Mouse (Mus musculus) hindbrain, embryonic 16.5 days (tissue): ENCODE data around the gene Zfp36l1. TPM values are rescaled to one million over a fixed set of nuclear protein-coding genes. Genes with fewer than 3 reads are reported as not detected.
A peak's percentile ranks its signal among the peaks of the same experiment; 100 is the strongest.

Experiments
- ATAC-seq: fragments of 200-750 bp; cut with Nextera tagmentation; 2 replicates; pipeline ENCODE4 v1.8.0; 2017; ENCODE audit warnings: moderate TSS enrichment, moderate library complexity
- H3K27ac ChIP-seq: fragments of 300-500 bp; sonication (generic); 2 replicates; pipeline ENCODE4 v1.5.1; 2014; ENCODE audit warnings: low read depth, mild to moderate bottlenecking, control low read depth, low read length, moderate library complexity
- H3K27me3 ChIP-seq: fragments of 300-500 bp; sonication (generic); replicated peaks from 2 replicates; pipeline ENCODE4 v1.6.1; 2014; ENCODE audit warnings: low read length; ENCODE audit not compliant: control insufficient read depth, insufficient read depth
- H3K36me3 ChIP-seq: fragments of 300-500 bp; sonication (generic); 2 replicates; pipeline ENCODE4 v1.6.1; 2014; ENCODE audit warnings: mild to moderate bottlenecking, low read length, moderate library complexity, mixed read lengths; ENCODE audit not compliant: control insufficient read depth, insufficient read depth
- H3K4me1 ChIP-seq: fragments of 300-500 bp; sonication (generic); 2 replicates; pipeline ENCODE4 v1.6.1; 2014; ENCODE audit warnings: low read depth, low read length; ENCODE audit not compliant: control insufficient read depth, insufficient read depth
- H3K4me2 ChIP-seq: fragments of 300-500 bp; sonication (generic); 2 replicates; pipeline ENCODE4 v1.6.1; 2014; ENCODE audit warnings: mild to moderate bottlenecking, low read length, control low read depth, moderate library complexity
- H3K4me3 ChIP-seq: fragments of 300-500 bp; sonication (generic); 2 replicates; pipeline ENCODE4 v1.5.1; 2014; ENCODE audit warnings: mild to moderate bottlenecking, low read length, control low read depth, moderate library complexity
- H3K9ac ChIP-seq: fragments of 300-500 bp; sonication (generic); 2 replicates; pipeline ENCODE4 v1.6.1; 2014; ENCODE audit warnings: low read depth, mild to moderate bottlenecking, control low read depth, low read length, moderate library complexity
- H3K9me3 ChIP-seq: fragments of 300-500 bp; sonication (generic); 2 replicates; pipeline ENCODE4 v1.6.1; 2014; ENCODE audit warnings: mild to moderate bottlenecking, low read length, moderate library complexity; ENCODE audit not compliant: control insufficient read depth
- WGBS: fragments of 180-500 bp; shearing (Covaris S2); extraction: QIAGEN DNeasy Blood & Tissue Kit; methylation state at CpG from one replicate; pipeline ENCODE4 v1.1.7; 2014; 5-methylcytosine and 5-hydroxymethylcytosine counted together
- polyA plus RNA-seq: library from polyadenylated mRNA; unstranded; fragments of >200 nt; fragmentation: Nextera tagmentation; extraction: Ambion mirVana; gene quantifications from 2 replicates; pipeline ENCODE4 v1.2.1, GENCODE M21; 2015

The Zfp36l1 gene
- 38.0 and 50.8 TPM in 2 replicates for polyA plus RNA-seq

DNA sequence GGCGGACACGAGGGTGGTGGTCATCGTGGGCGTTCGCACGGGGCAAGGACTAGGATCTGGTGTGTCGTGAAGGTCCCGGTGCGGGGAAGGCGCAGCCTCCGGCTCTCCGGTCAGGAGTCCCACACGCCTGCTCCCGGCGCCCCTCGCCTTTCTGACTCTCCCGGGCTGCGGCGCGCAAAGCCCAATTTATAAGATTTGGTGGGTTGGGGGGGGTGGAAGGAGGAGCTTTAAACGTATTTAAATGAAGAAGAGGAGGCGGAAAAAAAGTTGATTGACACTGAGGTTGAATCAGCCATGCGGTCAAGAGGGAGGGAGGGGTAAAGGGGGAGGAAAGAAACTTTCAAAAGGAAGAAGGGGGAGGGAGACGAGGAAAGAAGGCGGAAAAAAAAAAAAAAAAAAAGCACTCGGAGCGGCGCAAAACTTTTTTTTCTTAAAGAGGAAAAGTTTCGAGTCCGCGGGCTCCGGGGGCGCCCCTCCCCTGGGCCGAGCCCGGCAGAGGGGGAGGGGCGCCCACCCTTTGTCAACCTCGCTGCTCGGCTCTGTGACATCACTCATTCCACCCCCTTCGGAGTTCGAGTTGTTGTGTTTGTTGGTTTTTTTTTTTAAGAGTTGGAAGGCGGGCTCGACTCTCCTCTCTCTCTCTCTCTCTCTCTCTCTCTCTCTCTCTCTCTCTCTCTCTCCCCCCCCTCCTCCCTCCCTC, at the start of gene Zfp36l1:
Zfp36l1 (minus strand) TSS at position 162 of the 700 bp plus-strand sequence.
- peak; percentile 37 for ATAC-seq

DNA sequence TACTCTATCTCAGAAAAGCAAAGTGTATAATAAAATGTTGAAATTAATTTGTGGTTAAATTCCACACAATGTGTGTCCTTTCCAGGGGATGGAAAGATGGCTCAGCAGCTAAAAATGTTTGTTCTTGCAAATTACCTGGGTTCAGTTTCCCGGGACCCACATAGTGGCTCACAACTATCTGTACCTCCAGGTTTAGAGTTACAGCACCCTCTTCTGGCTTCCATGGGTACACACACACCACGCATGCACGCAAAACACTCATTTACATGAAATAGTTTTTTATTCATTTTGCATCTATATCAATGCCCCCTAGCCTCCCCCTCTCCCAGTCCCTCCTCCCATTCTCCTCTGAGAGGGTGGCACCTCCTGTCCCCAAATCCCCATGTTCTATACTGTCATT, 49.6 kb upstream of the Zfp36l1 start:
- no peaks in the 10 kb centered on the region for H3K9me3 ChIP-seq
- no peaks in the 10 kb centered on the region for H3K36me3 ChIP-seq
- WGBS = 73% methylated on average over 3 of the region's 3 CpGs
- H3K9ac ChIP-seq = no peak overlapping the region
- ATAC-seq = no peak
- no peaks in the 10 kb centered on the region for H3K4me1 ChIP-seq
- H3K27me3 ChIP-seq = no peaks in the 10 kb centered on the region
- no peak overlapping the region for H3K4me2 ChIP-seq
- no peak overlapping the region for H3K27ac ChIP-seq
- no peak overlapping the region for H3K4me3 ChIP-seq

More for the DNA sequence above, at the start of gene Zfp36l1:
- Histone ChIP-seq H3K27me3 (peaks cover 8% of the 10 kb centered on the region), H3K36me3 (no peaks in the 10 kb centered on the region), H3K9ac (peak within 1 kb of the TSS; percentile 86), H3K4me2 (peak within 1 kb of the TSS; percentile 97), H3K4me1 (peaks cover 22% of the 10 kb centered on the region), H3K9me3 (no peaks in the 10 kb centered on the region), H3K27ac (peak within 1 kb of the TSS; percentile 86), H3K4me3 (peak within 1 kb of the TSS; percentile 74)
- WGBS = under 1% methylated on average over 33 of the region's 42 CpGs

DNA sequence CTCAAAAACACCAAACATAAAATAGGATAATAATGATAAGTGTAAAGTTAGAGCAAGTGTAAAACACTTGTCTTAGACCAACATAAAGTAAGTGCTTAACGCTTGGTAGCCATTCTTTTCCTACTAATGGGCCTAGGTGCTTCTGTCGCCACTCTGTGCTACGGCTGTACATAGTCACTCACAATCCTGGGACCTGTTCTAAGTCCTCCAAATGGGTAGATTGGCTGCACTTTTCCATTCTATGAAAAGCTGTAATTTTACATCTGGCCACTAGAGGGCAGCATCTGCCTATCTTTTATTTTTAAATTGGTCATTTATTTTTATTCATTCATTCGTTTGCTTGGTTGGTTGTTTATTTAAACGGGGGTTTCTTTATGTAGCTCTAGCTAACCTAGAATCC, 44.9 kb upstream of the Zfp36l1 start:
- no peak for ATAC-seq
- Histone ChIP-seq H3K4me3 (no peak overlapping the region), H3K36me3 (no peaks in the 10 kb centered on the region), H3K4me2 (peak overlapping the region; percentile 36), H3K9ac (no peak overlapping the region), H3K9me3 (no peaks in the 10 kb centered on the region), H3K27ac (no peak overlapping the region), H3K4me1 (no peaks in the 10 kb centered on the region), H3K27me3 (no peaks in the 10 kb centered on the region)
- 11% methylated on average over 5 of the region's 5 CpGs for WGBS

DNA sequence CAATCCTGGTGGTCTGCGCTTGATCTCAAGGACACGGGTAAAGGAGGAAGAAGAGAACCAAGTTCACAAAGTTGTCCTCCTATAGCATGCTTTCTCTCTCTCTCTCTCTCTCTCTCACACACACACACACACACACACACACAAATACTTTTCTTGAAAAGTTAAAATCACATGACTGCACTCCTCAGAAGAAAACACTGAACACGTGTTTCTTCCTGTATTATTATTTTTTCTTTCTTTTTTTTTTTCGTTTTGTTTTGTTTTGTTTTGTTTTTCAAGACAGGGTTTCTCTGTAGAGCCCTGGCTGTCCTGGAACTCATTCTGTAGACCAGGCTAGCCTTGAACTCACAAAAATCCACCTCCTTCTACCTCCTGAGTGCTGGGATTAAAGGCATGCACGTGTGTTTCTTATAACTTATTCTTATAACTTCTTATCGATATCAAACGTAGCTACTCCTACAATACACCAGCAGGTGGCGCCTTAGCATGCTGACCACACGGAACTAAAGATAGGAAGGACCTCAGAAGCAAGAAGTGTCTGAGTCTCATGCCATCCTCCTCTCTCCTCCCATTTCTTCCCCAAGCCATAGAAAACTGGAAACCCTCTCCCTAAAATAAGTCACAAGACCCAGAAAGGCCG, 41.0 kb upstream of the Zfp36l1 start:
- H3K9ac ChIP-seq = no peak overlapping the region
- no peaks in the 10 kb centered on the region for H3K36me3 ChIP-seq
- ATAC-seq = no peak
- no peak overlapping the region for H3K4me3 ChIP-seq
- no peaks in the 10 kb centered on the region for H3K9me3 ChIP-seq
- H3K4me1 ChIP-seq = no peaks in the 10 kb centered on the region
- 41% methylated on average over 10 of the region's 10 CpGs for WGBS
- H3K4me2 ChIP-seq = no peak overlapping the region
- no peaks in the 10 kb centered on the region for H3K27me3 ChIP-seq
- no peak overlapping the region for H3K27ac ChIP-seq

DNA sequence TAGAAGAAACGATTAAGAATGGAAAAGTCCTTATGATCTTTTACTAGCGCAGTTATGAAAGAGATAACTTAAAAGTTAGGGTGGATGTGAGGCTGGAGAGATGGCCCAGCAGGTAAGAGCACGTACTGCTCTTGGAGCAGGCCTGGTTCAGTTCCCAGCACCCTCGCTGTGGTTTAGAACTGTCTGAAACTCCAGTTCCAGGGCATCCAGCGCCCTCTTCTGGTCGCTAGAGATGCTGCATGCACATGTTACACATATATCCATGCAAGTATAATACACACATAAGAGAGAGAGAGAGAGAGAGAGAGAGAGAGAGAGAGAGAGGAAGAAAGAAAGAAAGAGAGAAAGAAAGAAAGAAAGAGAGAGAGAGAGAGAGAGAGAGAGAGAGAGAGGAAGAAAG, 40.3 kb upstream of the Zfp36l1 start:
- ATAC-seq = no peak
- no peak overlapping the region for H3K27ac ChIP-seq
- H3K27me3 ChIP-seq = no peaks in the 10 kb centered on the region
- no peak overlapping the region for H3K4me2 ChIP-seq
- H3K9ac ChIP-seq = no peak overlapping the region
- no peaks in the 10 kb centered on the region for H3K4me1 ChIP-seq
- 84% methylated on average over 6 of the region's 6 CpGs for WGBS
- no peak overlapping the region for H3K4me3 ChIP-seq
- no peaks in the 10 kb centered on the region for H3K36me3 ChIP-seq
- no peaks in the 10 kb centered on the region for H3K9me3 ChIP-seq

DNA sequence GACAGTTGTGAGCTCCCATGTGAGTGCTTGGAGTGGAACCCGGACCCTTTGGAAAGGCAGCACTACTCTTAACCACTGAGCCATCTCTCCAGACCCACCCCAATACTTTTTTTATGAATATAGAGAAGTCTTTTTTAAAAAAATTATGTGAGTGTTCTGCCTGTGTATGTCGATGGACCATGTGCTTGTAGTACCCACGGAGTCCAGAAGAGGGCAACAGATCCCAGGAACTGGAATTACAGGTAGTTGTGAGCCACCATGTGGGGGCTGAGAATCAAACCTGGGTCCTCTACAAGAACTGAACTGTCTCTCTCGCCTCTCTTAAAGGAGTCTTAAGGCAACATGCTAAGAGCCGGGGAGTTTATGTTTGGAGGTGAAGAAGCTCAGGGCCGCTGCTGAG, 39.0 kb upstream of the Zfp36l1 start:
- no peaks in the 10 kb centered on the region for H3K27me3 ChIP-seq
- H3K4me2 ChIP-seq = no peak overlapping the region
- H3K4me1 ChIP-seq = no peaks in the 10 kb centered on the region
- H3K9me3 ChIP-seq = no peaks in the 10 kb centered on the region
- 90% methylated on average over 6 of the region's 6 CpGs for WGBS
- H3K4me3 ChIP-seq = no peak overlapping the region
- no peak for ATAC-seq
- H3K9ac ChIP-seq = no peak overlapping the region
- H3K27ac ChIP-seq = no peak overlapping the region
- H3K36me3 ChIP-seq = no peaks in the 10 kb centered on the region

DNA sequence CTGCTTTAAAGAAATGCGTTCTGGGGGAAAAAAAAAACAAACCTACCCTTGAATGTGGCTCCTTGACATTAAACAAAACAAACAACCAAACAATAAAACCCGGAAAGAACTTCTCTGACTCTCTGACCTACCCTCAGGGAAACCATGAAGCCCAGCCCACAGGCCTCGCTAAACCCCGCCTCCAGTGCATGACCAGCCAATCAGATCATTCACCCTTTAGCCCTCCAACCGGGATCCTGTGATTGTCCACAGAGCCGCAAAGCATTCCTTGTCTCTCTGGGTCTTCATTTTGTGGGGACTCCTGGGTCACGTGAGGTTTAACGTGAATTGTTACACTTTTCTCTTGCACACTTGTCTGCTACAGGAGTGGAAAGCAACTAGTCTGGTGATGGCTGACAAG, 37.8 kb upstream of the Zfp36l1 start:
- no peaks in the 10 kb centered on the region for H3K4me1 ChIP-seq
- no peak overlapping the region for H3K27ac ChIP-seq
- no peaks in the 10 kb centered on the region for H3K27me3 ChIP-seq
- WGBS = 35% methylated on average over 8 of the region's 8 CpGs
- no peaks in the 10 kb centered on the region for H3K9me3 ChIP-seq
- no peak overlapping the region for H3K9ac ChIP-seq
- no peaks in the 10 kb centered on the region for H3K36me3 ChIP-seq
- no peak for ATAC-seq
- no peak overlapping the region for H3K4me3 ChIP-seq
- H3K4me2 ChIP-seq = no peak overlapping the region

DNA sequence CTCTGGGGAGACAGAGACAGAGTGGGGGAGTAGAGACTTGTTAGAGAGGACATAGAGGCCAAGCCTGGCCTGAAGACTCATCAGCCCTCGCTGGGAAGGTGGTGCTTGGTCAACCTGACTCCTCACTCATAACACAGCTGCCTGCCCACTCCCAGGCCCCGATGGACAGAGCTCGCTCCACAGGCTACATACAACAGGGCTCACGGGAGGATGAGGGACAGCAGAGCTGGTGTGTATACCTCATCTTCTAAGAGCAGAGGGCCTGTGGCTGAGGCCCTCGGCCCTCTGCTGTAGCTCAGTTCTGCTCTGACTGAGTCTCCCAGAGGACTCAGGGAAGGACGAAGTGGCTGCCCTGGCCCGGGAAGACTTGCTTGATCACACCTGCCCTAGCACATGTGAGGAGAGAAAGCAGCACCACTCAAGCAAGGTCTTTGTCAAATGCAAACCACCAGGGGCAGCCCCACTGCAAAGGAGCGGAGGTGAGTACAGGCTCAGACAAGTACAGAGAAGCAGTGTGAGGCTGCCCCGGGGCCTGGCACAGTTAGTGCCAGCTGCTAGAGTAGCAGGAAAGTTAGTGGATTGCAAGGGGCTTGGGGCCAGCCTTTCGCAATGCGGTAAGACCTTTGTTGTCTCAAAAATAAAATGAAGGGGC, 34.9 kb upstream of the Zfp36l1 start:
- Histone ChIP-seq H3K4me3 (no peak overlapping the region), H3K4me2 (no peak overlapping the region), H3K36me3 (no peaks in the 10 kb centered on the region), H3K27me3 (no peaks in the 10 kb centered on the region), H3K4me1 (no peaks in the 10 kb centered on the region), H3K9ac (no peak overlapping the region), H3K9me3 (no peaks in the 10 kb centered on the region), H3K27ac (no peak overlapping the region)
- 87% methylated on average over 11 of the region's 11 CpGs for WGBS
- ATAC-seq = 0 out of 2 replicates have a peak, but pooled peaks have one; percentile 46
